Mouse (Mus musculus) ovary, postnatal 10 days (tissue): Measurements from ENCODE around the gene Wwox.

Experiments
- DNase-seq: peaks from one replicate; pipeline ENCODE4 v3.0.0; 2022; ENCODE audit warnings: low spot score

The Wwox gene

GRCm38 (mm10) chr8:114439334-114440204 lies at the start of gene Wwox:
Wwox (plus strand) TSS chr8:114439655.
- DNase-seq: peak; percentile 100

- DNase-seq: no peak
Observed at GRCm38 (mm10) chr8:114390465-114391254, 48.8 kb upstream of the Wwox start.

DNA sequence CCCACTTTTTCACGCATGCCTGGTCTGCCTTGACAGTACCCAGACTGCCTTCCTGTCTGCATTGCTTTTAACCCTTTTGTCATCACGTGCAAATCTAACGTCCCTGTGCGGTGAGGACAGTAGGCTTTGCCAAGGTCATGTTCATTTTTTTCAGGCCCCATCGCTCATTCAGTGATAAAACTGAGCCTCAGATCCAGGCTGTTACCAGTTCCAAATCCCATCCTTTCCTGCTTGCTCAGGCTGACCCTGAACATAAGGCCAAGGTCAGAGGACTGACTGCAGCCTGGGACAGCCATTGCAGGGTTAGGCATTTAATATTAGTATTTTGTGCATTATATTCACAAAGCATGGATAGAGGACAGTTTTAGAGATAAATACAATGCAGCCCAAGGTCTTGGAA lies 41.1 kb upstream of the Wwox start:
- no peak for DNase-seq

DNA sequence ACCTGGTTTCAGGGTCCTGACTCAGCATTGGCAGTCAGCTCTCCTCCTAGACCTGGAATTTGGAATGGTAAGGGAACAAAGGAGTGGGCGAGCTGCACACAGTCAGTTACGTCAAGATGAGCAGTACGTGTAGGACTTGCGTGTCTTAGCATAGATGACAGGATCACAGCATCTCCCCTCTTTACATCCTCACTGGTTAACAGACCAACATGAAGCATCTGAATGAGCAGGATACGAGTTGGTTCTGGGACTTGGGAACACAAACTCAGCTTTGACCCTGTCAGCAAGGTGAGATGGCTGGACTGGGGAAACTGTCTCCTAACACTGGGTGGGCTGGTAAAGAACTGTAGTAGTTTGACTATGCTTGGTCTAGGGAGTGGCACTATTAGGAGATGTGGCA lies 40.2 kb upstream of the Wwox start:
- no peak for DNase-seq

DNA sequence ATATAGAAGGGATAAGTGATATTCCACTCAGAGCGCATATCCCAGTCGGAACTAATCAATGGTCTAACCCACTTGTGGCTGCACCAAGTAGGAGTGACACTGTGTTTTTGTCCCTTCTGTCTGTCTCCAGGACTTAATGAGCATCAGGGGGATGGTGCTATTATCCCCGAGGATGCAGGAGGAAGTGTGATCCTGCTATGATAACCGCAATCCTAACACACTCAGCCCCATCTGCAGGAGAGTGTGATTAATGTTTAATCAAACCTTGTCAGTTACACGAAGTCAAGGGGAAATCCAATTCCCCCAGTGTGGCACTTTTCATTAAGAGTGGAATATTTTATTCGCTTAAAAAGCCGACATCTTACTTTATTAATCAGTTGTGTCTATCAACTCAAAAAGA lies 37.8 kb upstream of the Wwox start:
- no peak for DNase-seq

DNA sequence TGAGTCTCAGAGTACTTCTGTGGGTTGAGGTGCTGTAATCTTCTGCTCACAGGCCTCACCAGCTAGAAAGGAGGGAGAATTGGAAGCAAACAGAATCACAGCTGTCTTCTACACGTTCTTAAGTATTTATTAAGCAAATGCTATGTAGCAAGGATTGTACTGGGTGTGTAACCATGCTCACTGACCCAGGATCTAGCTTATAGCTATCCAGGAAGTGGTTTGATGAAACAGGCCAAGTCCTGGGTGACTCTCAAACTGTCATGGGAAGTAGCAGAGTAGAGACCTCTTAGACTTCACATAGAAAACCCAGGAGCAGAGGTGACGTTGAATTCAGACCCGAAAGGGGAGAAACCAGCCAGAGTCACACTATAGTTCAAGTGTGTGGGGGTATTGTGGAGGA lies 28.0 kb upstream of the Wwox start:
- DNase-seq: no peak

- no peak for DNase-seq
Observed at GRCm38 (mm10) chr8:114417786-114418185, 21.7 kb upstream of the Wwox start, which contains the start of gene Clec3a. Clec3a (plus strand) TSS chr8:114418086.

DNA sequence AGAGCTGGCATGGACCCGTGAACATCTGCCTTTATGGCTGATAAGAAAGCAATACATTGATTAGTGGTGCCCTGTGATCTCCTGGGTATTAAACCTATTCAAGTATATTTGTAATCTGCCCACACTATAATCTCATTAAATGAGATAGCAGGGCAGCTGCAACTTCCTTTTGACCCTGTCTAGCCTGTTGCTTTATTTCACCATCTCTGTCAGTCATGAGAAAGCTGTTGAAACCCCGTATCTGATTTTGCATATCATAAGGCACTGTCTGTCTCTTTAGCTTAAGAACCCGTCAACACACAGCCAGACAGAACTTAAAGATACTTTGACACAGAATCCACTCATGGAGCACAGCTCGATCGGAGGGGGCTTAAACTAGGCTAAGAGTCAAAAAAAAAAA lies 21.0 kb upstream of the Wwox start:
- DNase-seq: no peak

DNA sequence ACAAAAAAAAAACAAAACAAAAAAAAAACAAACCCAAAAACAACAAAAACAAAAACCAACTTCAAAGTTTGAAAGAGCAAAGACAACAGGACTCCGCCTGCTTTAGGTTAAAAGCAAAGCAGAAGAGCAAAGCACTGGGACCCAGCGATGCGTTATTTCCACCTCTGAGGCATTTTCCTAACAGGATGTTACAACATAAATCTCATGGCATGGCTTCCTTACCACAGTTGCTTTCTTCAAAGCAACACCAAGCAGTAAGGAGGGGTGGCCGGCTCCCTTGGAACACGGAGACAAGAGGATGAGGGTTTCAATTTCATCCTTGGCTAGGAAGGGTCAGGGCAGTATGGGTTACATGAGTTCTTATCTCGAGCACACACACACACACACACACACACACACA lies 20.6 kb upstream of the Wwox start:
- no peak for DNase-seq

DNA sequence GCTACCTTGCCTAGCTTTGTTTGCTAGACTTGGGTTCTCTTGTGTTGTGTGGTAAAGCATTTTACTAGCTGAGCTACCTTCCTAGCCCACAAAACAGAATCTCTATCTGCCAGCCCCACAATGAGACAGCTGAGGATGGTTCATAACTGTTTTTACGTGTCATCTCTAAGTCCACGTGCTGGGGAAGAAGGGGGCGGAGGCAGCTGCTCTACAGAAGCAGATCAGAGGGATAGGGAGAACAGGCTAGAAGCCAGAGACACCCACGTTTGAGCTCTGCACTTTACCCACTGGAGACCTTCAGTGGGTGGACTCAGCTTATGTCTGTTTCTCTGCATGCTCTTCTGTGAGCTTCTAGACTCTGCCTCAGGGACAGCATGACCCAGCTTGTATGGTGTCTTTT lies 17.9 kb upstream of the Wwox start:
- no peak for DNase-seq

GRCm38 (mm10) chr8:114438236-114438635 lies 1.2 kb upstream of the Wwox start:
- peak; percentile 31 for DNase-seq

DNA sequence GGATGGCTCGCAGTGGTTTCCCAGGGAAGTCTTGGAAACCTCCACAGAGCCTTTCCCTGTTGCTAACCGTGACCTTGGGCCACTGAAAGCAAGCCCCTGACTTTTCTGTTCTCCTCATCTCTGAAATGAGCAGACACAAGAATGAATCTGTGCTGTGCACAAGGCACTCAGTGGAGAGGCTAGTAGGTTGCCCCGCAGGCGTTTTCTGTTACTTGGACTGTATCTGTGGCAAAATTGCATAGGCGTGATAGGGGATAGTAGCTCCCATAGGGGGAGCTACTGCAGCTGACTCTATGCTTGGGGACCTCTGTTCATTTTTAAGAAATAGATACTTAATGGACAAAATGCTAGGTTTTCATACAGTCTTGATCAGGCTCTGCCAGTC lies 742 bp downstream of the Wwox start:
- DNase-seq: no peak

DNA sequence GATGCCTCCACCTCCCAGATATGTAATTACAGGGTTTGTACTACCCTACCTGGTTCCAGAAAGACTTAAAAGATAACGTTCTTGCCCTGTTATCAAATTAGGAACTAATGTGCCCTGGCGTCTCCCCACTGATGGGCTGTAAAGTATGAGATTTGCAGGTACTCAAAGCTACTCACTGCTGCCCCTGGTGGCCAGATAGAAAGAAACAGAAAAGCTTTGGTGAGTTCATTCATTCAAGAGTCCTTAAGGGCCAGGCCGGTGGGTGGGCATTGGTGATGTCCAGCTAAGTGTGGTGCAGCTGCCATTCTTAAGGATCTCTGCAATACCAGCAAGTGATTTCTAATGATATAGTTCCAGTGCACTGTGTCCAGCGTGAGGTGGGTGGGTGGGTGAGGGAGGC lies 2.2 kb downstream of the Wwox start:
- no peak for DNase-seq

- DNase-seq: no peak
Observed at GRCm38 (mm10) chr8:114446884-114447283, 7.4 kb downstream of the Wwox start.

DNA sequence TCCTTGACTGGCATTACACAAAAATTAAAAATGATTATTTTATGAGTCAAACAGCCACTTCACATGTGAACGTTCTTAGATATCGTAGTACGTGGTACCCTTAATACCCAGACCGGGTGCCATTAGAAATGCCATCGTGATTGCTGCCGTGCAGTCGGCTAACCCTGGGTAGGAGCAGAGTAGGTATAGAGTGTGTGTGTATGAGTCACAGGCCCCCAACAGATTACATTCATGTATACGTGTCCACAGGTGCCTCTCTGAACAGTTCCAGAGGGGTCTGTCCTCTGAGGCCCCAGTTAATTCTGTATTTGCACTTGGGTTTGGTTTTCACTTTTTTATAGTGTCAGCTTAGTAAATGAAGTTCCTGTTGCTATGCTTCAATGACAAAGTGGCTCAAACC lies 12.8 kb downstream of the Wwox start:
- DNase-seq: no peak

DNA sequence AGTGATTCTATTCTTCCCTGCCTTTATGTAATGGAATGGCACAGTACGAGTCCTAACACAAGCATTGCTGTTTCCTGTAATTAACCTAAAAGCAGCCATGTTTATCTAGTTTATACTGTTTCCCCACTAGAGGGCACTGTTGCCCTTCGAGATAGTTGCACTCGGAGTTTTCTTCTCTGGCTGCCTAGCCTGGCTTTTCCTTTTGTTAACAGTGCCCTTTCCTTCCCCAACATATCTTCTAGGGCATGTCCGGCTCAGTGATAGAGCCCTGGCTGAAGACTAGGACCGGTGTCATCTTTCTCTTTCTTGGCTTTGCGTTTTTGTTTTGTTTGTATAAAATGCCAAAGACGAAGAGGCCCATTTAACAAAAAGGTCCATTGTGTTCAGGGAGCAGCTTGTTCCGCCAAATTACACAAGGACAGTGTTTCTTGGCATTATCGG lies 13.3 kb downstream of the Wwox start:
- peak; percentile 32 for DNase-seq

DNA sequence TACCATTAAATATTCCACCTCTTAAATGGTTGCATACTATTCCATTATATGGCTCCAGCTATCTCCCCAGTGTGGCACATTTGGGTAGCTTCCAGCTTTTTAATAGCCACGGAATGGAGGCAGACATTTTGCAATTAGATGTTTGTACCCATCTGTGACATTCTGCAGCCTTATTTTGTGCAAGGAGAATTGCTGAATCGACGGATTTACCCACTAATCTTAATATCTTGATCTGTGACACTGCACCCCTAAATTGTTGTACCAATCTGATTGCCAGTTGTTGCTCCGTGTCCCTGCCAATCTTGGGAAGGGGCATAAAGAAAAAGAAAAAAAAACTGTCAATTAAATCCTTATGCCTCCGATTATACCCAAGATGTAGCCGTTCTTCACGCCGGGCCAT lies 15.8 kb downstream of the Wwox start:
- no peak for DNase-seq

GRCm38 (mm10) chr8:114455953-114456352 lies 16.5 kb downstream of the Wwox start:
- no peak for DNase-seq

DNA sequence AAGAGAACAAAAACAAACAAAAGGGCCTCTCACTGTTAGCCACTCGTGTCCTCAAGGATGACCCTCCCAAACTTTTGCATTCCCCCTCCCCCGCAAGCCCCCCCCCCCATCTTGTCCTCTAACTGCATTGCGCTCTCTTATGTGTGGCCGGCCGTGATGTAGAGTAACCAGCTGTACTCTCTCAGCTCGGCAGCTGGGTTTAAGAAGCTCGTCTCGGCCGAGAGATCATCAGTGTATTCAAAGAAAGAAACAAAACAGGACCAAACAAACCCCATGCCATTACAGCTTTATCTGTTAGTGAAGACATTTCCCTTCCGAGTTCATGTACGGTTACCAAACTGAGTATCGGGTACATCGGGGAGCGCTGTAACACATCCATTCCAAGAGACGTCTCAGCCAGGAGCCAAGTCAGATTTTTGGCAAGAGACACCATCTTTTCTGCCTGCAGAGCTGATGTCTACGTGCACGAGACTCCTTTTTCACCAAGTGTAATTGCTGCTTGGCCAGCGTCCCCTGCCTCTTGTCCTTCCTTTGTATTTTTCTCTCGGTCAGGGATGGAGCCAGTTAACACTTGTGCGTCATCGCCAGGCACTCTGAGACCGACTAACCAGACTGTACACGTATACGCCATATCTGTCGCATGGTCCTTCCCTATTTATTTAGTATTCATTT lies 18.8 kb downstream of the Wwox start:
- DNase-seq: no peak

DNA sequence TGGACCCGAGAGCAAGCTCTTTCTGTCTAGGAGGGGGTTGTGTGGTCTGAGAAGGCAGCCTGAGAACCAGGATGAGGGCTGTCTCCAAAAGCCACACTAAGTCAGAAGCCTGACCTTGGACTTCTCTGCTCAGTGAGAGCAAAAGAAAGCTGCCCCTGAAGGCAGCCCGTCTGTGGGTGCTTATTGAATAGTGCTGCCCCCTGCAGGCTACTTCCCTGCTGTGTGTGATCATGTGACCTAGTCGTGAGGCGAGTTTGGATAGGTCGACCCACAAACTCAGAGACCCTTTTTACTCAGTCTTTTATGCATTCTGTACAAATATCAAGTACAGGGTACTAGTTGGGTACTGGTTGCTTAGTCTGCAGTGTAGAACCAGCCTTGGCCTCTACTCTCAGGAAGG lies 21.1 kb downstream of the Wwox start:
- DNase-seq: no peak

DNA sequence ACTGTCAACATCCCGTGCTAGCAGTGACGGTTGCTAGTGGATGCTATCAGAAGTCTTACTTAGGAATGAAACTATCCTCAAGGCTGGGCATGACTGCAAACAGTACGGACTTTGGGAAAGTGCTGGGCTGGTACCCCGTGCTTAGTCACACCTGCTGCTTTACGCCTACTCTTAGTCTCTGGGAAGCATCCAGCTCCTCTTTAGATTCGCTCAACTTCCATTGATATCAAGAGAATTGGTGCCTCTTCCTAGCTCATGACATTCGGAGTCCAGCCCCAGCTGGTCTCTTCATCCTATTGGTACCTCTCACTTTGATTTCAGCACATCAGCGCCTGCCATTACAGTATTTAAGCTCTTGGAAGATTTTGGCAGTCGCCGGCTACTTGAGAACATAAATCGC lies 23.1 kb downstream of the Wwox start:
- DNase-seq: no peak

DNA sequence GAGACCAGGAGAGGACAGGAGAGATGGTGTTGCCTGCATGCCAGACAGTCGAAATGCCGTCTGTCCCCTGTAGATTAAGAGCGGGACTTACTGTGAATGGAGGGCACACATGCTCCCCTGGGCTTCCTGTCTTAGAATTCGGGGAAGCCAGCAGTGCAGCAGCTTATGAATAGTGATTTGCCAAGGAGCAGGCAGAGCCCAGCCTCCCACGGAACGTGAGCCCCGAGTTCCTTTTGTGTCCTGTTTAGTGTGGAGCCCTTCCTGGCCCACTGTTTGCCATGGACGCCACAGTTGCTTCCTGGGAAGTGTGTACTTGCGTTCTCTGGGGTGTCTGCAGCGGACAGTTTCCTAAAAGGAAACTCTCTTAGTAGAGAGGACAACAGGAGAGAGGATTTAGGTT lies 23.9 kb downstream of the Wwox start:
- DNase-seq: no peak
